Mouse (Mus musculus) adrenal gland, postnatal 10 days (tissue): ENCODE measurements around the gene Trim3. TPM values are rescaled to one million over a fixed set of nuclear protein-coding genes. Genes with fewer than 3 reads are reported as not detected.

ENCODE experiments used
- DNase-seq: peaks from one replicate; pipeline ENCODE4 v3.0.0; 2021; ENCODE audit warnings: mixed read lengths
- long read RNA-seq, 2 experiments: library from polyadenylated mRNA; stranded (forward); transcript quantifications; one replicate each; pipeline ENCODE4 v2.0.0; 2021
- total RNA-seq, 2 experiments: library from RNA; stranded (reverse); gene quantifications; 2 replicates each; pipeline ENCODE4 v1.2.3; 2021

The Trim3 gene
- total RNA-seq: 10 to 100 TPM; 32.5 to 45.1 TPM
- long read RNA-seq, experiment 1, transcript Trim3-202 (12 exons, 2,841 nt): major isoform, 6 of 20 reads
- long read RNA-seq, experiment 1, partial matches to known transcripts: 4 of 20 reads
- long read RNA-seq, experiment 1, other reads (novel, unspliced or antisense): 6 of 20 reads
- long read RNA-seq, experiment 2, transcript Trim3-202 (12 exons, 2,841 nt): major isoform, 5 of 19 reads
- long read RNA-seq, experiment 2, partial matches to known transcripts: 4 of 19 reads
- long read RNA-seq, experiment 2, other reads (novel, unspliced or antisense): 6 of 19 reads

- peak; percentile 98 for DNase-seq
Measured at GRCm38 (mm10) chr7:105633127-105633800, at the start of gene Trim3. Gene Trim3 (minus strand): TSS chr7:105633571.

GRCm38 (mm10) chr7:105650639-105651435 lies 17.5 kb upstream of the Trim3 start, which contains the start of gene Dnhd1:
Gene Dnhd1 (plus strand): TSS chr7:105650827.
- peak; percentile 86 for DNase-seq

DNA sequence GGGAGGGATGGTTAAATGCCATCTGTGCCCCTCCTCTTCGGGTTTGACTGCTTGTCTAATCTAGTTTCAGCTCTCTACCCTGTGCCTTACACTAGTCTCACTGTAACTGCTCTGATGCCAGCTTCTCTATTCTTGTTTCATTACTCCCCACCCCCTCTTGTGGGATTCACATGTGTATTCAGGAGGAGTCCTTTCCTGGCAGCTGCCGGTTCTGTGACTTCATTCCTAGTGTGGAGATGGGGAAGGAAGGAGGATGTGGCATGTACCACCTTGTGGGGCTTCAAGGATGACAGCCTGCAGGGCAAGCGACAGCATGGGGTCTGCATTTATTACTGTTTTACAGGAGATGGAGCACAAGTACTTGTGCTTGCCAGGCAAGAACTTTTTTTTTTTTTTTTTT lies 8.6 kb upstream of the Trim3 start:
- no peak for DNase-seq

GRCm38 (mm10) chr7:105640894-105641255 lies 7.5 kb upstream of the Trim3 start:
- peak; percentile 47 for DNase-seq

GRCm38 (mm10) chr7:105640233-105640893 lies 7.0 kb upstream of the Trim3 start, which contains the start of the genes Arfip2 and Gm45799:
Gene Arfip2 (minus strand): TSS chr7:105640416.
Gene Gm45799 (plus strand): TSS chr7:105640552.
- DNase-seq: peak; percentile 97

- no peak for DNase-seq
Measured at GRCm38 (mm10) chr7:105639756-105640155, 6.4 kb upstream of the Trim3 start, which contains the start of gene Timm10b. Gene Timm10b (plus strand): TSS chr7:105640056.

DNA sequence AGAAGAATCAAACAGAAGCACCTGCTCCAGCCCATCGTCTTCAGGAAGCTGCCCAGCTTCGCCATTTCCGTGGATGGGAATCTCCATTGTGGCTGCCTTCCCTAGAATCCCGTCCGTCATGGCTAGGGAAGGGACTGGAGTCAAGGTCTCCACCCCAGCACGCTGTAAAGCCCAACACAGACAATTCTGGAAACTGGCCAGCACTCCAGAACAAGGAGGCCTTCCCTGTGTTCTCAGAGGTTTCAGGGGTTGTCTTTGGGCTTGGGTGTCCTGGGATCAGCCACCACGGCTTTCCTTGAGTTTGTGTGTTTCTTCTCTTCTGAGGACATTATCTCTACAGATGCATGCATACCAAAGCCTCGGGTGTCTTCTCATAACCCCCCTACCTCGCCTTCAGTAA lies 5.9 kb upstream of the Trim3 start:
- peak; percentile 50 for DNase-seq

DNA sequence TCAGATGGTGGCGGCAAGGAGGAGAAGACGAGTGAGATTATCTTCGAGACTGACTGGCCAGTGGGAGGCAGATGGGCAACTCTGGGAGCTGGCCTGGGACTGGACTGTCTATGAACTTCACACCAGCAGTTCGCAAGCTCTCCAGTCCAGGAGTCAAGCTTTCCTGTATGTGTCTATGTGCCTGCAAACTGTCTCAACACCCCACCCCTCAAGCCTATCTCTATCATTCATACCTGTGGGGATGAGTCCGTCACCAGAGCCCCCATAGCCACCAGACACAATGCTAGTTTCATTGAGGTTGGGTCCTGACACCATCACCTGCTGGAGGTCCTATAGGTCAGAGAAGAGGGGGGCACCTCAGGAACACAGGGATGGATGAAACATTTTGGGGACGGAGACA lies 5.4 kb upstream of the Trim3 start:
- DNase-seq: no peak

GRCm38 (mm10) chr7:105635726-105636125 lies 2.4 kb upstream of the Trim3 start:
- DNase-seq: no peak

DNA sequence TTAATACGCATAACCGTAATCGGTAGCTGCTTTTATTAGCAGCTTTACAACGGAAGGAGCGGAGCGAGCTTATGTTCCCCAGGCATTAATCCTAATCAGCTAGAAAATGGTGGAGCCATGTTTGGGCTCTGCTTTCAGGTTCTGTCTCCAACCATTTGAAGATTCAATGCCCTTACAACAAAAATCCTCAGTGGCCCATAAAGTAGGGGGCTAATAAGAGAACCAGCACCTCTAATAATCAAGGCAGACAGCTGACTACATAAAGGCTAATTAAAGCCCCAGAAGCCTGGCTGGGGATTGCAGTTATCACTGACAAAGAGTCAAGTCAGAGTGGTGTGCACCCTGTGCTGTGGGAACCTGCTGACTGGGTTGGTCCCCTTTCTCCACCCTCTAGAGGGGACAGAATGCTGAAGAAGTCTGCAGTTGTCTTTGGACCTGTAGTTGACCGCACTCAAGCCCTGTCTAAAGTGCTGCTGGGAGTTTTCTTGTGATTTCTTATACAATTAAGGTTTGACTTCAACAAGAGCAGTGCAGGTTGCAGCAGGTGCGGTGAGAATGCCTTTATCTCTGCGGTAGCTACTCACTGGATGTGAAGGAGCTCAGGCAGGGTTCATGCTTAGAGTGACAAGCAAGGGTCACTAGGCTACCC lies 1.0 kb upstream of the Trim3 start:
- DNase-seq: no peak

GRCm38 (mm10) chr7:105633801-105634135 lies 397 bp upstream of the Trim3 start:
- no peak for DNase-seq

DNA sequence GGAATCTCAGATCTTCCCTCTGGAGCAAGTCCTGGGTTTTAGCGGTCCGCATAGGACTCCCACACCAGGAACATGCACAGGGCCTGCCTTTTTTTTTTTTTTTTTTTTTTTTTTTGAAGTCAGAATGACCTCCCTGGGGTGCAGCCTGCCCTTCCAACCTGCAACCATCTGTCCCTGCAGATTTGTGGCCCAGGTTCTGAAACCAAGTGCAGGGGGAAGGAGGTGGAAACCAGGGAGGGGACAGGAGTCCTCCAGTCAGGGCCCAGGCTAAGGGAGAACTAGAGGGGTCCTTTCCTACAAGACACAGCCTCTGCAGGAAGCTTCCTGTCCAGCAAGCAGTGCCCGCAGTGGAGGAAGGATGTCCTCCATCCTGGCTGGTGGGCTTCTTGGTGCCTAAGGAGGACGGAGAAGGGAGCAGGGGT lies 809 bp downstream of the Trim3 start:
- no peak for DNase-seq

GRCm38 (mm10) chr7:105628633-105629032 lies 4.7 kb downstream of the Trim3 start:
- DNase-seq: peak; percentile 80

DNA sequence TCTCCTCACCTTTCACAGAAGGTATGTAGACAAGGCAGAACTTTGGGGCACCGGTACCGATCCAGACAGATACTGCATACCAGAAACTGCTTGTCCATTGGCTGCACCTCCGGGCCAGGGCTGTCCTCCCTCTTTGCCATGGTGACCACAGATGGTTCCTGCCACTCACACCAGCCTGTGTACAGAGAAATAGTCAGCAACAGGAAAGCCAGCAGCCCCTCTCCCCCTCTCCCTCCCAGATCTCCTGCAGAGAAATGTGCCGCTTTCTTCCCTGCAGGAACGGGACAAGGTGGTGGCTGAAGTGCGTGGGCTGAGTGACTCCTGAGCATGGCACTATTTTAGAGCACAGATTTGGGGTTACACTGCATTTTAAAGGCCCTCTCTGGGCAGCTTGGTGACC lies 8.0 kb downstream of the Trim3 start:
- DNase-seq: no peak

GRCm38 (mm10) chr7:105621646-105622292 lies 11.6 kb downstream of the Trim3 start:
- DNase-seq: no peak

- DNase-seq: no peak
Measured at GRCm38 (mm10) chr7:105621053-105621452, 12.3 kb downstream of the Trim3 start.

- DNase-seq: no peak
Measured at GRCm38 (mm10) chr7:105619701-105620100, 13.7 kb downstream of the Trim3 start.

- DNase-seq: no peak
Measured at GRCm38 (mm10) chr7:105617810-105618209, 15.6 kb downstream of the Trim3 start.

DNA sequence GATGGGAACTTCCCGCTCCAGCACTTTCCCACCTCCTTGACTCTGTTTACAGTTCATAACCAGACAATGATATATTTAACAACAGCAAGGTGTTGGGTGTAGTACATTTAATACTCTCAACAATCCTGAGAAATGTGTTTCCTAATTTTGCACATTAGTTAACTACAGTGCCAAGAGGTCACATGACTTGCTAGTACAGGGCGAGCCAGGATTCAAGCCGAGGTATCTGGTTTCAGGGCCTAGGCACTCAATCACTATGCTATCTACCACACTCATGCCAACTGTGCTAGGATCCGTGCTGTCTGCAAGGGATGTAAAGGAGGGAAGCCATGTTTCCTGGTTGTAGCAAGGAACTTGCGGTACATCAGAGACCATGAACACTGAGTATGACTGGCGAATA lies 16.8 kb downstream of the Trim3 start:
- DNase-seq: no peak

DNA sequence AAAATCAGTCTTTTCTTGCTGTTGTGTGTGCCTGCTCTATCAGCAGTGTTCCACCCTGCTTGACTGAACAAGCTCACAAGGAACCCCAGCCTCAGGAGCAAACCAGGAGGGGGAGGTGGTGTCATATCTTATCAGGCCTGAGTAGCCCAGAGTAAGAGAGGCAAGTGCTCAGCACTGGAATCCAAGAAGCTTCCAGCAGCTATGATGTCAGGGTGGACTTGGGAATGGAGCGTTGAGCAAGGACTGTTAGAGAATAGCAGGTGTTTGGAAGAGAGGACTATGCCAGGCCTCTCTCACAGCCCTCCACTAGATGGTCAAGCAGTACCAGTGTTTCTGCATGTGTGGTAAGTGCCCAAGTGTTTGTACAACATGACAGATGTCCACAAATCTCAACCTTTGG lies 17.7 kb downstream of the Trim3 start:
- no peak for DNase-seq

DNA sequence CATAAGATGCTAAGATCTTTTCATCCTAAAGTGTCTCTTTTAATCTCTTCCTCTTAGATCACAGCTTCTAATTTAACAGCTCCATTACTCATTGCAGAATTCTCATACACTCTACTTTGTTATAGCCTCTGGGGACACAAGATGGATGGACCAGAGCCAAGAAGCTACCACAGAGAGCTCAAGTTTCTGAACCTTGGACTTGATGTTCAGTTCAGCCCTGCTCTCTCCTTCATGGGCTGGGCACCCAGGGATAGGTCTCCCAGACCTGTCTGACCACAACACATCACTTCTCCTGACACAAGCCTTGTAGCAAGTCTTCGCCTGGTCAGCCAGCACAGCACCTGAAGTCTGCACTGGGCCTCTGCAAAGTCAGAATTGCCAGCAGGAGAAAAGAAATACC lies 19.0 kb downstream of the Trim3 start:
- DNase-seq: no peak
